Mouse (Mus musculus): ENCODE measurements around the gene Ankrd40. TPM values are rescaled to one million over a fixed set of nuclear protein-coding genes. Genes with fewer than 3 reads are reported as not detected.

The Ankrd40 gene
- 19.9 and 21.7 TPM in 2 replicates for polyA plus RNA-seq (2015; fragmentation: Nextera tagmentation; extraction: Ambion mirVana)

DNA sequence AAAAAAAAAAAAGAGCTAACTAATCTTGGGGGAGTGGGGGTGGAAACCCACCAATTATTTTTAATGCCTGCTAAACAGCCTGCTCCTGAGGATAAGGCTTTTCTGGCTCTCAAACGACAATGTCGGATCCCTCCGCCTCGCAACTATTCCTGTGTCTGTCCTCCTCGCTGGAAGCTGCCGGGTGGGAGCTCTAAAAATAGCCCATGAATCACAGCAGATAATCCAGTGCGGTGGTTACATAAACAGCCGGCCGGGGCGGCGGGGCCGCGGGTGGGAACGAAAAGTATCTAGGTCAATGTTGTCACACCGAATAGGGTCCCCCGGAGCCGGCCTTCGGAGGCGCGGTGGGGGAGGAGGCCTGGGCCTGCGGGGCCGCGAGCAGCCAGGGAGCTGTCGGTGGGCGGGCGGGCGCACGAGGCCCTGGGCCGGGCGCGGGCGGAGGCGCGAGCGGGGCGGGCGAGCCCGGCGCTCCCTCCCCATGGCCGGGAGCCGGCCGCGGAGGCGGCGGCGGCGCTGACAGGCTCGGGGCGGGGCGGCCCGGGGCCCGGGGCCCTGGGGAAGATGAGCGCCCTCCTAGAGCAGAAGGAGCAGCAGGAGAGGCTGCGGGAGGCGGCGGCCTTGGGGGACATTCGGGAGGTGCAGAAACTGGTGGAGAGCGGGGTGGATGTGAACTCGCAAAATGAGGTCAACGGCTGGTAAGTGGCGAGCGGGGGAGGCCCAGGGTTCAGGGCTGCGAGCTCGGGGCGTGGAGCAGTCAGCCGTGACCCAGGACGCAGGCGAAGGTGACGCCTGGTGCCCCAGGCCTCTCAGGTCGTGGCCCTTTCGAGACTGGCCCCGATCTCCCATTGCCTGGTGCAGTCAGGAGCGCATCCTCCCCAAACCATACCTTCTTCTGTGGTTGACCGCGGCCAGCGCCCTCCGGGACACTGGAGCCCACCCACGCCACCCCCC is at the start of gene Ankrd40:
Gene Ankrd40, plus strand, starts transcription at position 309 of the 951 bp plus-strand sequence.
- Histone ChIP-seq H3K27me3 (no peaks in the 10 kb centered on the region), H3K4me2 (peak within 1 kb of the TSS; percentile 61), H3K9me3 (no peaks in the 10 kb centered on the region), H3K4me1 (peaks cover 20% of the 10 kb centered on the region), H3K27ac (peak within 1 kb of the TSS; percentile 98), H3K9ac (peak within 1 kb of the TSS; percentile 93), H3K36me3 (no peaks in the 10 kb centered on the region), H3K4me3 (peak within 1 kb of the TSS; percentile 77)
- WGBS: under 1% methylated on average over 58 of the region's 78 CpGs
- ATAC-seq (ENCODE audit: insufficient number of reproducible peaks, low FRiP score, low TSS enrichment, low read depth): peak; percentile 87

DNA sequence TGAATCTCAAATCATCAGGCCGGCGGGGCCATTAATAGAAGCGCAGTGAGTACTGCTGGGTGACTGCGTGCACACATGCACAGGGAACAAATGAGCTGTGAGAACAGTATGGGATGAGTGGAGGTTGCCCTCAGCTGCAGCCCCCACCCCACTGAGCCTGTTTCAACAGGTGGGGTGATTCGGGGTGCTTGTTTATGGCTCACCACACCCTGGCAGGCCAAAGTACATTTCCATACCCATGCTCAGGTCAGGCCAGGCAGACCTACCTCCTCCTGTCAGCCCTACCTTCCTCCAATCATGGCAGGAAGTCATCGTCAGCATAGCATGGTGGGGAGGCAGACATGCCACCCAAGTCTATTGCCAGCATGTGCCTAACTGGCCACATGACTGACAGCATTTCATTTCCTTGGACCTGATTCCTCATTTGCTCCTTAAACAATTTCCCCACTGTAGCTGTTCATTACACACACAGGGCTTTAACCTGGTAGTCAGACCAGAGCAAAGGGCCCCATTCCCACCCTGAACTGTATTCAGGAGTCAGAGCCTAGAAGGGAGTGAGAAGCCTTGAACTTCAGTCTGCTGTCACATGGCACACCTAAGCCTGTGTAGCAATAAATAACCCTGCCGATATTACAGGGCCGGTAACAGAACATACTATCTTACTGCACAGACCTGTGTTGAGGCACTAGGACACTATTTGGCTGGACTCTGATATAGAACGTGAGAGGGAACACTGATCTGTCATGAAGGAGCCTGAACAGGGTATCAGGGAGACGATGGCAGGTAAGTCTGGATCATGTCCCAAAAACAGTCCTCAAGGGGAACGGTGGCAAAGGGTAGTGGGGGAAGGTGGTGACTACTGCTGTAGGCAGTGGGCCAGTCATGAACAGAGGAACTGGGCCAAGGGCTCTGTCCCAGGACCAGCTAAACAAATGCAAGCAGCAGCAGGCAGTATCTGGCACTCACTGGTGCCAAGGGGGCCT is 46.3 kb upstream of the Ankrd40 start, which contains the start of gene Gm21885:
Gene Gm21885, plus strand, starts transcription at position 675 of the 983 bp plus-strand sequence.
- peaks cover 23% of the 10 kb centered on the region for H3K4me1 ChIP-seq
- H3K27ac ChIP-seq: peak within 1 kb of the TSS; percentile 35
- peaks cover 25% of the 10 kb centered on the region for H3K36me3 ChIP-seq
- H3K4me2 ChIP-seq: no peak within 1 kb of the TSS
- WGBS: 73% methylated on average over 11 of the region's 11 CpGs
- H3K9me3 ChIP-seq: no peaks in the 10 kb centered on the region
- no peak within 1 kb of the TSS for H3K4me3 ChIP-seq
- no peak for ATAC-seq (ENCODE audit: insufficient number of reproducible peaks, low FRiP score, low TSS enrichment, low read depth)
- no peak within 1 kb of the TSS for H3K9ac ChIP-seq
- no peaks in the 10 kb centered on the region for H3K27me3 ChIP-seq

DNA sequence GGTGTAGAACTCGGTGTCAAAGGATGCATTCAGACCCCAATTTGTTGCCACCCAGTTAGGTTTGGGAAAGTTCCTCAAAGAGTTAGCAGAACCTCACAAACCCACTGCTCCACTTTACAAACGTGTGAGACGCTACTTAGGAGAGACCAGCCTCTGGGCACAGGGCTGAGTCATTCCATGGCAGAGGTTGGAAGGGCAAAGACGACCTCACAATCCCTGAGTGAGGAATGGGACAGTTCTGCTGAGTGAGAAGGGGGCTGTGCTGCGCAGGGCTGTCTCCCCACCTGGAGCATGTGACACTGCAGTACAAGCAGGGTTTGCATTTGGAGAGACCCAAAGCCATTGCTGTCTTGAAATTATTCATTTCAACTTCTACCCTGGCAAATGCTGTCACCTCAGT is 45.5 kb upstream of the Ankrd40 start:
- Histone ChIP-seq H3K27me3 (no peaks in the 10 kb centered on the region), H3K36me3 (peaks cover 33% of the 10 kb centered on the region), H3K4me3 (no peak overlapping the region), H3K9me3 (no peaks in the 10 kb centered on the region), H3K4me1 (peaks cover 17% of the 10 kb centered on the region; the same call in 1 of the 2 replicates), H3K4me2 (no peak overlapping the region), H3K27ac (no peak overlapping the region), H3K9ac (no peak overlapping the region)
- no peak for ATAC-seq (ENCODE audit: insufficient number of reproducible peaks, low FRiP score, low TSS enrichment, low read depth)
- WGBS: 52% methylated on average over 5 of the region's 5 CpGs

GRCm38 (mm10) chr11:94283536-94284099 is 44.2 kb upstream of the Ankrd40 start:
- Histone ChIP-seq H3K4me1 (peaks cover 14% of the 10 kb centered on the region; the same call in 1 of the 2 replicates), H3K27me3 (no peaks in the 10 kb centered on the region), H3K27ac (no peak overlapping the region), H3K4me2 (no peak overlapping the region), H3K4me3 (no peak overlapping the region), H3K36me3 (peaks cover 44% of the 10 kb centered on the region), H3K9me3 (no peaks in the 10 kb centered on the region), H3K9ac (no peak overlapping the region)
- 84% methylated on average over 6 of the region's 6 CpGs for WGBS
- no peak for ATAC-seq (ENCODE audit: insufficient number of reproducible peaks, low FRiP score, low TSS enrichment, low read depth)

DNA sequence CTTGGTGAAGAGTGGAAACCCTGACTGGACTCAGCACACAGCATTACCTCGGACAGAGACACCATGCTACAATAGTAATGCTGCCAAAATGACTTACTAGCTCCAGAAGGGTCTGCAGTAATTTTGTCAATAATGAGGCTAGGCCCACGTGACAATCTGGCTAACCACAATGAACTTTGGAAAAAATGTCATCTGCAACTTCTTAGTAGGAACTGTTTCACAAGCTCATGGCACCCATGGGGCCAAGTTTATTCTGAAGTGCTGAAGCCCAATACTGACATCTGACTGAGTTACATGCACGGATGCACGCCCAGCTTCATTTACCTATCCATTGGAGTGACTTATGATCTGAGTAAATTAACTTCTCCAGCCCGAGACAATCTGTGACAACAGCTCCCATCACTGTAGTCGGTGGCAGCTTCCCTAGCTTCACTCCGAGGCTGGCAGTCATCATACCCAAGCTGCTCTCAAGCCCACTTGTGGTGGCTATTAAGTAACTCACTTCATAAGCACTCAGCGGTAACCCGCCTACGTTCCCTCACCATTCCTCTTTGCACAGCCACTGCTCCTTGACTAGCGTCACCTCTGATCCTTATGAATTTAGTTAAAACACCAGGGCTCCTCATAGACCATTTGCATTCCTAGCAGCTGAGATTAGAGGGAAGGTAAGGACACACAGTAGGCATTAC is 41.8 kb upstream of the Ankrd40 start:
- 87% methylated on average over 11 of the region's 11 CpGs for WGBS
- Histone ChIP-seq H3K27ac (no peak overlapping the region), H3K9me3 (no peaks in the 10 kb centered on the region), H3K4me1 (peaks cover 10% of the 10 kb centered on the region; the same call in 1 of the 2 replicates), H3K4me2 (no peak overlapping the region), H3K36me3 (peaks cover 64% of the 10 kb centered on the region), H3K9ac (no peak overlapping the region), H3K4me3 (no peak overlapping the region), H3K27me3 (no peaks in the 10 kb centered on the region)
- ATAC-seq (ENCODE audit: insufficient number of reproducible peaks, low FRiP score, low TSS enrichment, low read depth): no peak

DNA sequence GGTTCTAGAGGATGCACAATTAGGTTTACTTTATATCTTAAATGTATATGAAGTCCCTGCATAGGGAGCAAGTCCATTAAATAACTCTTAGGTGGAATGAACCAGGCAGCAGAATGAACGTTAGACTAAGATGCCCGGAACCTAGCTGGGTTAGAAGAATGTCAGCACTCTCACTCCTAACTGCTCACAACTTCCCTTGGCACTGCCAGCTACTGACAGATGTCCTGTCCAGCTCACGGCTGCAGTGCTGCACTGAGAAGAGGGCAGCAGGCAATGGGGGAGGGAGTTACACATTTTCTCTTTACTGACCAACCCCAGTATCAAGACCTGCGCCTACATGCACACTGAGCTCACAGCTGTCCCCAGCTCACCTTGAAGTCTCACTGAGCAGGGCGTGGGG is 40.7 kb upstream of the Ankrd40 start:
- peaks cover 71% of the 10 kb centered on the region for H3K36me3 ChIP-seq
- 0 out of 2 replicates have a peak, but pooled peaks cover 2% of the 10 kb centered on the region for H3K4me1 ChIP-seq
- H3K27ac ChIP-seq: no peak overlapping the region
- no peak overlapping the region for H3K4me3 ChIP-seq
- 91% methylated on average over 5 of the region's 5 CpGs for WGBS
- H3K9me3 ChIP-seq: no peaks in the 10 kb centered on the region
- no peak overlapping the region for H3K4me2 ChIP-seq
- H3K9ac ChIP-seq: no peak overlapping the region
- no peak for ATAC-seq (ENCODE audit: insufficient number of reproducible peaks, low FRiP score, low TSS enrichment, low read depth)
- H3K27me3 ChIP-seq: no peaks in the 10 kb centered on the region

DNA sequence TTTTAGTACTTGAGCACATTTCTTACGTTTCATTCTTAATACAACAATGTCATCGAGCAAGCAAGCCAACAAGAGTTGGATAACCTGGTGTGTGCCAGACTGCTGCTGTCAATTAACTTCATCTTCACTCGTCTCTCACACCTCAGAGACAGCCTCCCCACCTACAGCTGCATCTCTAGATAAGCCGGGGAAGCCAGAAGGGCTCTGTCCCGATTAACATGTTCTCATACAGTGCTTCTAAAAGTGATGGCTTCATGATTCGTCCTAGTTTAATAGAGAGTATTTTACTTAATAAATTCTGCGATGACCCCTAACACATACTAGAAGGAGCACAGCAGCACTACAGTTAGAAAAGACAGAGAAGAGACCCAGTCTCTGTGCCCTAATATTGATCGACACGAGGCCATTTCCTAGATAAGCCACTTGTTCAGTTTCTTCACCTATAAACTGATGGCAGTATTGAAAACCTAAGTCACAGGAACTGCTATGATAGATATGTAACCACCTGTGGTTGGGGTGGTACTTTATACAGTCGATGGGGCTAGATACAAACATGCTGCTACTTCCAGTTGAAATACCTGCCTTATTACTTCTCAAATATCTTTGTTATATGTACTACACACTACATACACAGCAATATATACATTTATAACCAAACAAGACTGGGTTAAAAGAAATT is 37.6 kb upstream of the Ankrd40 start:
- Histone ChIP-seq H3K4me1 (no peaks in the 10 kb centered on the region), H3K27ac (no peak overlapping the region), H3K4me3 (no peak overlapping the region), H3K9ac (no peak overlapping the region), H3K4me2 (no peak overlapping the region), H3K36me3 (peaks cover 83% of the 10 kb centered on the region), H3K9me3 (no peaks in the 10 kb centered on the region), H3K27me3 (no peaks in the 10 kb centered on the region)
- no peak for ATAC-seq (ENCODE audit: insufficient number of reproducible peaks, low FRiP score, low TSS enrichment, low read depth)
- 92% methylated on average over 10 of the region's 10 CpGs for WGBS

DNA sequence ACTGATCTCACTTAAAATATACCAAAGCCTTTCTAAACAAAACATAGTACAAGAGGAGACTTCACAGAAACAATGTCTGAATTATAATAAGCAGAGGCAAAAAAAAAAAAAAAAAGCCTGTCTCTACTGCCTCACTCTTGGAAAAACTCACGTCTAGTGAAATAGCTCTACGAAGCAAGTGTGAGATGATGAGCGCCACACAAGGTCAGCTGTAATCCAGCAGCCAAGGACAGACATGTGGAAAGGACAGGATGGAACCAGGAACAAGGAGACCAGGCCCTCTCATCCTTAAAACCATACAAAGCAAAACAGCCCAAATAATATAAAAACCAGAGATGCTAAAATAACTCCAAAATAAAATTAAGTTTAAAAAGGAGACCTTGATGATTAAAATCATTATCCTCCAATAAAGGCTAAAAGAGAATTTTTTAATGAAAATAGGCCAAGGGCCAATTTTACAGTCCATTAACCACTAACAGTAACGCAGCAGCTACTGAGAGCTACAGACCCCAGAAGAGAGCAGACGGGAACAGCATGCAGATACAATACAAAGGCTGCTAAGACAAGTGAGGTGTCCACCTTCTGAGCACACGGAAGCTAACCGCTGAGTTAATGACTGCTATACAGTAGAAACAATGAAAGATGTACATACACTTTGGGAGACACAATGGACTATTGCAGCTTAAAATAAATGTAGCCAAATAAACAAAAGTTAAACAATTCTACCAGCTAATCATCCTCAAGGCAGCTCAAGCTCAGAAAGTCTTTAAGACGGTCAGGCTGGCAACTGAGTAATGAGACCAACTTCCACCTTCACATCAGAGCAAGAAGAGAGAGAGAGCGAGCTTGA is 32.6 kb upstream of the Ankrd40 start:
- no peak overlapping the region for H3K4me2 ChIP-seq
- no peaks in the 10 kb centered on the region for H3K4me1 ChIP-seq
- H3K9ac ChIP-seq: no peak overlapping the region
- no peak overlapping the region for H3K4me3 ChIP-seq
- 84% methylated on average over 9 of the region's 9 CpGs for WGBS
- H3K27ac ChIP-seq: no peak overlapping the region
- no peaks in the 10 kb centered on the region for H3K27me3 ChIP-seq
- ATAC-seq (ENCODE audit: insufficient number of reproducible peaks, low FRiP score, low TSS enrichment, low read depth): no peak
- no peaks in the 10 kb centered on the region for H3K9me3 ChIP-seq
- peaks cover 81% of the 10 kb centered on the region for H3K36me3 ChIP-seq

- Histone ChIP-seq H3K9ac (no peak overlapping the region), H3K4me2 (no peak overlapping the region), H3K4me3 (no peak overlapping the region), H3K9me3 (no peaks in the 10 kb centered on the region), H3K27me3 (no peaks in the 10 kb centered on the region), H3K36me3 (peaks cover 3% of the 10 kb centered on the region), H3K27ac (no peak overlapping the region), H3K4me1 (peaks cover 13% of the 10 kb centered on the region; the same call in 1 of the 2 replicates)
- ATAC-seq (ENCODE audit: insufficient number of reproducible peaks, low FRiP score, low TSS enrichment, low read depth): no peak
- WGBS: 80% methylated on average over 1 of the region's 1 CpGs
Observed at GRCm38 (mm10) chr11:94312733-94313132, 15.1 kb upstream of the Ankrd40 start.

- Histone ChIP-seq H3K27ac (peak overlapping the region; percentile 34; the same call in 1 of the 2 replicates), H3K4me1 (peaks cover 19% of the 10 kb centered on the region; the same call in 1 of the 2 replicates), H3K4me2 (no peak overlapping the region), H3K36me3 (0 out of 2 replicates have a peak, but pooled peaks cover 3% of the 10 kb centered on the region), H3K9me3 (no peaks in the 10 kb centered on the region), H3K4me3 (no peak overlapping the region), H3K9ac (no peak overlapping the region), H3K27me3 (no peaks in the 10 kb centered on the region)
- 75% methylated on average over 2 of the region's 2 CpGs for WGBS
- ATAC-seq (ENCODE audit: insufficient number of reproducible peaks, low FRiP score, low TSS enrichment, low read depth): no peak
Observed at GRCm38 (mm10) chr11:94314098-94314652, 13.6 kb upstream of the Ankrd40 start.

Measured in limb, embryonic 15.5 days (tissue).